Mouse (Mus musculus) liver, embryonic 11.5 days (tissue): Measurements from ENCODE around the gene Ppif. TPM values are rescaled to one million over a fixed set of nuclear protein-coding genes. Genes with fewer than 3 reads are reported as not detected.
A peak's percentile ranks its signal among the peaks of the same experiment; 100 is the strongest.

Experiments
- ATAC-seq: fragments of 200-750 bp; cut with Nextera tagmentation; replicated peaks from 2 replicates; pipeline ENCODE4 v1.8.0; 2017; ENCODE audit warnings: moderate number of reproducible peaks, mild to moderate bottlenecking, moderate TSS enrichment, moderate library complexity; ENCODE audit not compliant: low FRiP score
- DNase-seq: peaks from one replicate; pipeline ENCODE4 v3.0.0-alpha.2; 2017; ENCODE audit warnings: low spot score
- H3K27ac ChIP-seq: fragments of 300-500 bp; sonication (generic); 2 replicates; pipeline ENCODE4 v1.5.1; 2014; ENCODE audit warnings: mild to moderate bottlenecking, low read depth, low read length, control low read depth
- H3K27me3 ChIP-seq: fragments of 300-500 bp; sonication (generic); replicated peaks from 2 replicates; pipeline ENCODE4 v1.6.1; 2014; ENCODE audit warnings: low read length, mixed read lengths; ENCODE audit not compliant: control insufficient read depth, insufficient read depth
- H3K36me3 ChIP-seq: fragments of 300-500 bp; sonication (generic); 2 replicates; pipeline ENCODE4 v1.6.1; 2014; ENCODE audit warnings: mild to moderate bottlenecking, low read length, moderate library complexity, mixed read lengths; ENCODE audit not compliant: control insufficient read depth, insufficient read depth
- H3K4me1 ChIP-seq: fragments of 300-500 bp; sonication (generic); replicated peaks from 2 replicates; pipeline ENCODE4 v1.6.1; 2014; ENCODE audit warnings: low read length, mixed read lengths; ENCODE audit not compliant: control insufficient read depth, insufficient read depth
- H3K4me2 ChIP-seq: fragments of 300-500 bp; sonication (generic); 2 replicates; pipeline ENCODE4 v1.6.1; 2014; ENCODE audit warnings: mild to moderate bottlenecking, control low read depth, moderate library complexity
- H3K4me3 ChIP-seq: fragments of 300-500 bp; sonication (generic); 2 replicates; pipeline ENCODE4 v1.5.1; 2014; ENCODE audit warnings: low read depth, low read length, control low read depth
- H3K9ac ChIP-seq: fragments of 300-500 bp; sonication (generic); 2 replicates; pipeline ENCODE4 v1.6.1; 2014; ENCODE audit warnings: low read depth, low read length, control low read depth
- H3K9me3 ChIP-seq: fragments of 300-500 bp; sonication (generic); 2 replicates; pipeline ENCODE4 v1.6.1; 2016; ENCODE audit warnings: low read length, inconsistent platforms, mixed read lengths; ENCODE audit not compliant: control insufficient read depth
- WGBS: fragments of 180-500 bp; shearing (Covaris S2); extraction: QIAGEN DNeasy Blood & Tissue Kit; methylation state at CpG from one replicate; pipeline ENCODE4 v1.1.7; 2014; 5-methylcytosine and 5-hydroxymethylcytosine counted together
- polyA plus RNA-seq: library from polyadenylated mRNA; unstranded; fragments of >200 nt; fragmentation: Nextera tagmentation; extraction: Ambion mirVana; gene quantifications from 2 replicates; pipeline ENCODE4 v1.2.1, GENCODE M21; 2014

Ppif gene
- polyA plus RNA-seq, 1 experiment from 2014 or later = 97.0 TPM

- peaks cover 6% of the 10 kb centered on the region; the same call in 1 of the 2 replicates for H3K4me1 ChIP-seq
- no peak overlapping the region for H3K4me3 ChIP-seq
- H3K36me3 ChIP-seq = no peaks in the 10 kb centered on the region
- H3K9me3 ChIP-seq = no peaks in the 10 kb centered on the region
- no peak overlapping the region for H3K4me2 ChIP-seq
- no peak for ATAC-seq
- no peaks in the 10 kb centered on the region for H3K27me3 ChIP-seq
- DNase-seq = no peak
- no peak overlapping the region for H3K9ac ChIP-seq
- WGBS = 77% methylated on average over 10 of the region's 10 CpGs
- no peak overlapping the region for H3K27ac ChIP-seq
Measured at GRCm38 (mm10) chr14:25686983-25687901, 6.7 kb upstream of the Ppif start.

GRCm38 (mm10) chr14:25693271-25693887 is 575 bp upstream of the Ppif start:
- Histone ChIP-seq H3K4me2 (peak overlapping the region; percentile 45), H3K4me3 (peak overlapping the region; percentile 95), H3K9ac (0 out of 2 replicates have a peak overlapping the region, but pooled peaks have one; percentile 38), H3K27me3 (no peaks in the 10 kb centered on the region), H3K4me1 (peaks cover 24% of the 10 kb centered on the region), H3K27ac (no peak overlapping the region), H3K9me3 (no peaks in the 10 kb centered on the region), H3K36me3 (peaks cover 13% of the 10 kb centered on the region)
- WGBS = 61% methylated on average over 6 of the region's 6 CpGs
- ATAC-seq (0 out of 2 replicates have a peak, but pooled peaks have one; percentile 4), DNase-seq (no peak)

GRCm38 (mm10) chr14:25694569-25694897 is 579 bp downstream of the Ppif start:
- Histone ChIP-seq H3K9ac (peak overlapping the region; percentile 85), H3K4me3 (peak overlapping the region; percentile 95), H3K27me3 (no peaks in the 10 kb centered on the region), H3K4me1 (peaks cover 24% of the 10 kb centered on the region), H3K4me2 (peak overlapping the region; percentile 96), H3K36me3 (peaks cover 23% of the 10 kb centered on the region), H3K27ac (peak overlapping the region; percentile 62; the same call in 1 of the 2 replicates), H3K9me3 (no peaks in the 10 kb centered on the region)
- ATAC-seq (peak; percentile 33), DNase-seq (no peak)
- 1% methylated on average over 10 of the region's 10 CpGs for WGBS

GRCm38 (mm10) chr14:25695059-25695458 is 1.1 kb downstream of the Ppif start:
- Histone ChIP-seq H3K4me3 (peak overlapping the region; percentile 95), H3K4me2 (peak overlapping the region; percentile 96), H3K9me3 (no peaks in the 10 kb centered on the region), H3K27ac (peak overlapping the region; percentile 62; the same call in 1 of the 2 replicates), H3K27me3 (no peaks in the 10 kb centered on the region), H3K9ac (peak overlapping the region; percentile 85), H3K36me3 (peaks cover 24% of the 10 kb centered on the region), H3K4me1 (peaks cover 24% of the 10 kb centered on the region)
- DNase-seq (no peak), ATAC-seq (no peak)
- 36% methylated on average over 6 of the region's 6 CpGs for WGBS

- Histone ChIP-seq H3K36me3 (peaks cover 24% of the 10 kb centered on the region), H3K27ac (no peak overlapping the region), H3K27me3 (no peaks in the 10 kb centered on the region), H3K4me2 (peak overlapping the region; percentile 96), H3K9ac (no peak overlapping the region), H3K9me3 (no peaks in the 10 kb centered on the region), H3K4me1 (peaks cover 24% of the 10 kb centered on the region), H3K4me3 (no peak overlapping the region)
- WGBS = 75% methylated on average over 2 of the region's 2 CpGs
- ATAC-seq = no peak
- no peak for DNase-seq
Measured at GRCm38 (mm10) chr14:25696356-25696755, 2.4 kb downstream of the Ppif start.

- ATAC-seq (peak; percentile 29; the same call in 1 of the 2 replicates), DNase-seq (no peak)
- Histone ChIP-seq H3K27ac (no peak overlapping the region), H3K4me2 (no peak overlapping the region), H3K36me3 (peaks cover 16% of the 10 kb centered on the region), H3K9ac (no peak overlapping the region), H3K4me3 (no peak overlapping the region), H3K27me3 (no peaks in the 10 kb centered on the region), H3K4me1 (no peaks in the 10 kb centered on the region), H3K9me3 (no peaks in the 10 kb centered on the region)
Measured at GRCm38 (mm10) chr14:25701986-25702385, 8.0 kb downstream of the Ppif start.

GRCm38 (mm10) chr14:25707691-25708181 is 13.8 kb downstream of the Ppif start:
- no peaks in the 10 kb centered on the region for H3K9me3 ChIP-seq
- ATAC-seq (no peak), DNase-seq (no peak)
- no peak overlapping the region for H3K4me2 ChIP-seq
- H3K27ac ChIP-seq = no peak overlapping the region
- WGBS = 45% methylated on average over 5 of the region's 5 CpGs
- no peaks in the 10 kb centered on the region for H3K36me3 ChIP-seq
- no peaks in the 10 kb centered on the region for H3K27me3 ChIP-seq
- H3K9ac ChIP-seq = no peak overlapping the region
- no peak overlapping the region for H3K4me3 ChIP-seq
- peaks cover 43% of the 10 kb centered on the region for H3K4me1 ChIP-seq

- Histone ChIP-seq H3K9ac (peak overlapping the region; percentile 30; the same call in 1 of the 2 replicates), H3K27me3 (no peaks in the 10 kb centered on the region), H3K27ac (peak overlapping the region; percentile 48; the same call in 1 of the 2 replicates), H3K36me3 (no peaks in the 10 kb centered on the region), H3K4me1 (peaks cover 43% of the 10 kb centered on the region), H3K9me3 (no peaks in the 10 kb centered on the region), H3K4me2 (no peak overlapping the region), H3K4me3 (no peak overlapping the region)
- DNase-seq (no peak), ATAC-seq (no peak)
- WGBS = 58% methylated on average over 4 of the region's 4 CpGs
Measured at GRCm38 (mm10) chr14:25708451-25708850, 14.5 kb downstream of the Ppif start.
